Mouse (Mus musculus): ENCODE data around the gene Canx. TPM values are rescaled to one million over a fixed set of nuclear protein-coding genes. Genes with fewer than 3 reads are reported as not detected.

Canx gene
- 42.5 and 54.8 TPM in 2 replicates for polyA plus RNA-seq (2012; rRNA removed)

GRCm38 (mm10) chr11:50325496-50326301 lies at the start of gene Canx:
Gene Canx, minus strand, starts transcription at chr11:50325673.

GRCm38 (mm10) chr11:50354162-50354561 lies 28.7 kb upstream of the Canx start, which contains the start of gene Cby3:
Gene Cby3, plus strand, starts transcription at chr11:50354462.

GRCm38 (mm10) chr11:50292190-50292855 lies 33.1 kb downstream of the Canx start, which contains the start of gene Maml1:
Gene Maml1, minus strand, starts transcription at chr11:50292311.

Other genes starting within 250 kb of the Canx start
- 80.3 and 86.6 TPM in 2 replicates for gene Tbc1d9b, start 194.3 kb downstream of the Canx start, polyA plus RNA-seq (2012; rRNA removed)
- 10.3 and 11.9 TPM in 2 replicates for gene Mrnip, start 151.2 kb downstream of the Canx start, polyA plus RNA-seq (2012; rRNA removed)
- 367 and 385 TPM in 2 replicates for gene Sqstm1, start 114.8 kb downstream of the Canx start, polyA plus RNA-seq (2012; rRNA removed)
- 260 and 313 TPM in 2 replicates for gene Mgat4b, start 114.8 kb downstream of the Canx start, polyA plus RNA-seq (2012; rRNA removed)
- gene Ltc4s, start 87.1 kb downstream of the Canx start, polyA plus RNA-seq (2012; rRNA removed), result 44.3 and 46.8 TPM in 2 replicates
- gene Maml1, start 33.4 kb downstream of the Canx start, polyA plus RNA-seq (2012; rRNA removed), result 27.5 and 31.2 TPM in 2 replicates
- gene Cby3, start 28.8 kb upstream of the Canx start, polyA plus RNA-seq (2012; rRNA removed), result 0.34 and 0.38 TPM in 2 replicates
- gene Hnrnph1, start 51.3 kb upstream of the Canx start, polyA plus RNA-seq (2012; rRNA removed), result 29.4 and 37.0 TPM in 2 replicates
- gene Rufy1, start 105.5 kb upstream of the Canx start, polyA plus RNA-seq (2012; rRNA removed), result 20.6 and 22.4 TPM in 2 replicates